Mouse (Mus musculus): ENCODE measurements around the gene Cox7a2.
A peak's percentile ranks its signal among the peaks of the same experiment; 100 is the strongest.

Gene Cox7a2

DNA sequence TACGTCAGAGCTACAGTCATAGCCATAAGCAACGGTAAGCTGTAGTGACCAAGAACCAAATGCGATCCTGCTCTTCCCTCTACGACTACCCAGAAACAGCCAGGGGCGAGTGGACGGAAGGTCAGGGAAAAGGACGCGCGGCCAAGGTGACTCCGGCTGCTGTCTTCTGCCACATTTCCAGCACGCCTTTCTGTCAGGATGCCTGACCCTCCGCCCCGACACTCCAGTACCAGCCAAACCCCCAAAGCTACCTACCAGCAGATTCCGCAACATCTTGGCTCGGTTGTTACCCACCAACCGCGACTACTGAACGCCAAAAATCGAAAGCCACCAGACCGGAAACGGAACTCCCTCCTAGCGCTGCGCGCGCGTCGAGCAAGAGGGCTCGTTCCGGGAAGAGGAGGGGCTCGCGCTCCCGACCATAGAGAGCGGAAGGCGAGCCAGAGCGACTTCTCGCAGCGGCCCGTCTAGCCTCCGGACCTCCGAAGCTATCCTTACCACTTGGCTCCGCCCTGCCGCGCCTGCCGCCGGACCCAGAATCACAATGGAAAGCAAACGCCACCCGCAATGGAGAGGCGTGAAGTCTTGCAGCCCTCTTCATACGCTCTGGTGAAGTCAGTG is at the start of gene Cox7a2:
Gene Cox7a2, minus strand, starts transcription at position 494 of the 621 bp plus-strand sequence.
- DNase-seq = peak; percentile 95

DNA sequence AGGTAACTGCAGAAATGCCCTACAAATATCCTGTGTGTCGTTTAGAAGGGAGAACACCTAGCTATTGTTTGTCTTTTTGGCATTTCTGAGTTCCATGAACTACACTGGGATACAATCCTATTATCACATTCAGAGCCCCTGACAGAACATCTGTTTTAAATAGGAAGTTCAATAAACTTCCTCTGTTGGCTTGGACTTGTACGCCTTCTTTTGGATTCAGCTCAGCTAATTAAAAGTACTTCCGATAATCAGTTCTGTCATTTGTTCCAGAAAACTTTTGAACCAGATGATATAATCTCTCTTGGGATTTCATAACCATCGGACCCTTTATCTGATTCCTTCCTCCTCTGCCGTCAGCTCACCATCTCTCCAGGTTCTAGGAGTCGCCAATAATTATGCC is 49.7 kb upstream of the Cox7a2 start:
- DNase-seq = no peak

DNA sequence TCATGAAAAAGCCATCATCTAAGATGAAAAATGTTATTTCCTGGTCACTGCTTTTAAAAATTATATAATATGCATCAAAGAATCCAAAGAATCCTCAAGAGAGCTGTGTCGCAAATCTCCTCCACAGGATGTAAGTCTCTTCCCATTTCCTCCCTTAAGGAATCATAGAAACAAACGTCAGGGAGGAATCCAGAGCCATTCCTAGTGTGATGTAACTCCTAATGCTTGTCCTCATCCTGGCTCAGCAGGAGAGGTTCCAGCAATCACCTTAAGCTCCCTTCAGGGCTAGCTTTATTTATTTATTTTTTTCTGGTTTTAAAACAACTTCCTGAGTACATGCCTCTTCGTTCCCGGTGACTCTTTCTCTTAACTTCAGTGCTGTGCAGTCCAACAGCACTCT is 47.5 kb upstream of the Cox7a2 start:
- no peak for DNase-seq

DNA sequence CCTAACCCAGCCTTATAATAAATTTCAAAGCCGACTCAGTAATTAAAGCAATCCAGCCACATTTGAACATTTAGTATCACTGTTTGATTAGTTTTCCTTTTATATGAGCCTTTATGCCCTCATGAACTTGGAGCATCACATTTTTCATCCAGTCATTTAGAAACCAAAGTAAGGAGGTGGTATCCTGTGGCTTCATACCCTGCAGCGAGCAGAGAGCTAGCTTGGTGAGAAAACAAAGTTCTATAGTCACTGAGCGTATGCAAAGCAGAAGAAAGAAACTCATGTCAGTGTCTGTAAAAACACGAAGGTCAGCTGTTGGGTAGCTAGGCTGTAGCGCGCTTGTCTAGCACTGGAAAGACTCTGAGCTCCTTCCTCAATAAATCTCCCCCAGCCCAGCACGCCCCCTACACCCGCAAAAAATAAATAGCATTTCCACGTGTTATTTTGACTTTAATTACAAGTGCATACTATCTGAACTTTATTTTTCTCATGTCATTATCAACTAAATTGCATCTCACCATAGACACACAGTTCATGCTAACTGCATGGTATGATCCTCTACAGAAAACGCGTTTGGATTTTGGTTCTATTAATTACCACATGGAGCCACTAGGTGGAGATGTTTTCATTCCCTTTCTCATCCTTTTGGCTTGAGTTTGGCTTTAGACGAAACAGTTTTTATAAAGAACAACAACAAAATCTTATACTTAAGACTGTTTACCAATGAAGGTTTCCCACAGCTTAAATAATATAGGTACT is 46.8 kb upstream of the Cox7a2 start:
- DNase-seq = no peak

DNA sequence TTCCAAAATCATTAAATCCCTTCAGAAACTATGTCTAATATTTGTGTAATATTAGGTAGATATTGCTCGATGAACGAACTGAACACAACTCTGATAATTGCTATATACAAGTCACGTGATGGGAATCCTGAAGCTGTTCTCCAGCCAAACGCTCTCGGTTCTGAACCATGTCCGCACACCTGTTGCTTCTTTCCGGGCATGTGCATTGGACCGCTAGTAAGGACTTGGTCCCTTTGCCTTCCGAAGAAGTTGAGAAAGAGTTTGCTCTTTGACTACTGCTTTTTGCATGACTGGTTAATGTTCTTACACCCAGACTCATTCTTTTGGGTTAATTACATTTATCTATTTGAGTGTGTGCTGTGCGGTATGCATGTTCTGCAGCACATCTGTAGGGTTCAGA is 45.7 kb upstream of the Cox7a2 start:
- no peak for DNase-seq

DNA sequence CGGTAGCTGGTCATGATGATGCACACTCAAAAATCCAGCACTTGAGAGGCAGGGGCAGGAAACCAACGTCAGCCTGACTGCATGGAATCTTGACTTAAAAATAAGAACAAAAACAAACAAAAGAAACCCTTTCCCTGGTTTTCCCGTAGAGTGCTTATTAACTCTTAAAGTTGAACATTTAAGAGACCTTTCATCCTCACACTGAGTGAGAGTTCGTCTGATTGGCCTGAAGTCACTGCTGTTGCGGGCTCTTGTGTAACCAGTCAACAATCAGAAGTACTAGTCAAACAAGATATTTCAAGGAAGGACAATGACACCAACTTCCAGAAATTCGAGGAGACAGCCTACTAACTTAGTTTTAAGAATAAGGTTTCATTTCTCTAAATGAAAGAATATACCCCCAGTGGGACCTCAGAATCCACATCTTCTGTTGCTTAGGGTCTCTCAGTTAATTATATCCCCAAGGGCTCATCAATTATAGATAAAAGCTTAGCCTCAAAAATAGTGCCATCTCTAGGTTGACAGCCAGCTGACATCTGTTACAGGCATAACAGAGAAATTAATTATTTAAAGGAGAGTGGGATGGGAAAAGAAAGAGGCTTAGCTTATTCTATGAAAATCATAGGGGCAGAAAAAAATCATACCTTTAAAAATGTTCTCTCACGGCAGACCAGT is 36.9 kb upstream of the Cox7a2 start:
- peak; percentile 23 for DNase-seq

DNA sequence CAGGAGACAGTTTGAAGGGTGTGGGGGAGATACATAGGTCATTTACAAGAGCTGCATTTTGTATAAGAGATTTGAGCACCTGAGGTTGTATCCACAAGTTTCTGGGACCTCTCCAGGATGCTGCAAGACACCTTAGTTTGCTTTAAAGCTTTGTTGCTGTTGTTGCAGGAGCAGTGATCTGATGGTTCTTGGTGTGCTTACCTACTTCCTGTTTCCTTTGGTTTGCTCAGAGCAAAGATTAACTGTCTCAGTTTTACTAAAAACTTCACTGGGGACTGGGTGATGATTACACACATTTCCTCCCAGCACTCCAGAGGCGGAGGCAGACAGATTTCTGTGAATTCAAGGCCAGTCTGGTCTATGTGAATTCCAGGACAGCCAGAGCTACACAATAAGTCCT is 35.4 kb upstream of the Cox7a2 start:
- DNase-seq = no peak

DNA sequence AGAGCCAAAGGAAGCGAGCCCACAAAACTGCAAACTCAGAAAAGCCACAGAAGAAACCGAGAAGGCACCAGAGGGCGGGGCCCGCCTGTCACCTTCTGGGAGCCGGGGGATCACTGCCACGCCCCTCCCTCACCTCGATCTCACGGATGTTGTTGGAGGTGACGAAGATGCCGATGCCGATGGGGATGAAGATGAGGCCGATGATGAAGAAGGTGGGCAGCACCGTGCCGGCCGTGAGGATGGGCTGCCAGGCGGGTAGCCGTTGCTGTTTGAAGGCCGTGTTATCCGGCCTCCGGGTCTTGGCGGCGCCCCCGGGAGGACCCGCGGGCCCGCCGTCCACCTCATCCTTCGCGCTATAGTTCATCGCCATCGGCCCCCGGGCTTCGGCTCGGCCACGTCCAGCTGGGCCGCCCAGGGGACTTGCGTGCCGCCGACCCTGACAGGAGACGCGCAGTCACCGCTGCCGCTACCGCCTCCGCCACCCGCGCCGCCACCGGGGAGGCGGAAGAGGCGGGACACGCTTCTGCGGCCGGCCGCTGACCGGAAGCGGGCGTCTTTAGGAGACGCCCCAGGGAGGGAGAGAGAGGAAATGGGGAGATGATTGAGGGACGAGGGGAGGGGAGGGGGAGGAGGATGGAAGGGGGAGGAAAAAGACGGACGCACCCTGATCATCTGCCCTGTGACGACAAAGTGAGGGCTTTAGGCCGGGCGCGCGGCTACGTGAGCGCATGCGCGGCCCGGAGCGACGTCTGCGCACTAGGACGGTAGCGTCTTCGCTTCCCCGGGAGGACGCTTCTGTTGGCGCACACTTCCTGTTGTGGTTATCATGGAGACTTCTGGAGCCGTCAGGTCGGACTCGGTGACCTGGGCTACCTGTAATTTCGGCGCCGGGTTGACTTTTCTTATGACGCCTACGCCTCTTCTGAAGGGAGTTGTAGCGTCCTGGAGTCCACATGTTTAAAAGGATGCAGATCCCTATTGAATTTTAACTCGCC is 33.5 kb upstream of the Cox7a2 start, which contains the start of gene Tmem30a:
Gene Tmem30a, minus strand, starts transcription at position 667 of the 995 bp plus-strand sequence.
- DNase-seq = peak; percentile 91

DNA sequence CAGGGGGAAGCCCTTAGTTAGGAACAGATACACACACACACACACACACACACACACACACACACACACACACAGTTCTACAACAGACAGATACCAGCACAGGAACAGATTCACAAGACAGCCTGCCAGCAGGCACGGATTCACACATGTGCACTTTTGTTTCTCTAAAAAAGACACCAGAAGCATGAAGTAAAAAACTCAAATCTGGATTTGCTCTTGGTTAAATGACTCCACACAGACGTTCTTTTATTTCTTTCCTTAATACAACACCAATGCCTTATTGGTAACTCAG is 26.1 kb upstream of the Cox7a2 start:
- DNase-seq = no peak

DNA sequence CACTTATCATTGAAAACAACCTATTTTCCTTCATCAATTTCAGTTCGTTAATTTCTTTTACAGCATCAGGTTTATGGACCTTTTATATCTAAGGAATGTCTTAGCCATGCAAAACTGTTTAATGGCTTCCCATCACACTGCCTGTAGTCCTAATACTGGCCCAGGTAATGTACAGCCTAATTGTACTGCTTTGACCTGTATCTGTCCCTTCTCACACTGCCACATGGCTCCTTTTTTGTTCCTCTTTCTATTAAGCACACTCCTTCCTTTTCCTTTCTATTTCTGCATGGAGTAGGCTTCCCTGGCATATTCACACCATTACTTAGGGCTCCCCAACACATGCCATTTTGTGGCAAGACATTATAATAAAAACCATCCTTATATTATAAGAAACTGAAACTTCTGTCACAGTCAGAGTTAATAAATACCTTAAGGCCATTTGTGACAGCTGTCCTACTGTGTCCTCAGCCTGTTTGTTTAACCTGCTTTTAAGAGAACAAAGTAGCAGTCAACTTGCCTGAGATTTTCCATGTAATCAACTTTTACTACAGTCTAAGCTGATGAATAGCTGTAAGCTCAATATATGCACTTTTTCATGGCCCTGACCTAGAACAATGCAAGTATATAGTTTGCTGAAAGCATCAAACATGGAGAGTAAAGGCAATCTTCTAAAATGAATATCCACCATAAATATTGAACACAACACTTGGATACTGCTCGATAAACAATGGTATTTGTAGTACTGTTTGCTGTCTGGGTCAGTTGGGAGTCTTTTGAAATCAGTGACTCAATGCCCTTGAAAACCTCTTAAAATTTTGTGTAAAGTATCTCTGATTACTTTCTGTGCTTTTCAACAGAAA is 25.5 kb upstream of the Cox7a2 start:
- no peak for DNase-seq

DNA sequence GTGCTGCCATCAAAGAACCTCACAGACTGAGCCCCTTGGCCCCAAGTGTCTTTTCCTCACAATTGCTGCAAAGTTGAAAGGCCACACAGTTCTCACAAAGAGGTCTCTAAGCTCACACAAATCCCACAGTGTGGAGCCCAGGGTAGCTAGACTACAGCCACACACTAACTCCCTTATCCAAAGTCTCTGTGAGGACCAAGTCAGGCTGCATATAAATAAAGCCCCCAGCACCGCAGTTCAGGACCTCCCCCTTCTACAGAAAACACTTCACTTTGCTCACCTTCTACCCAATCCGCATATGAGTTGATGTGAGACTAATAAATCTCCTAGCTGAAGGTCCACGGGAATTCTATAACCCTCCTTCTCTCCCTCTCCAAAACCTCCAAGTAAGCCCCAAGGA is 24.8 kb upstream of the Cox7a2 start:
- no peak for DNase-seq

DNA sequence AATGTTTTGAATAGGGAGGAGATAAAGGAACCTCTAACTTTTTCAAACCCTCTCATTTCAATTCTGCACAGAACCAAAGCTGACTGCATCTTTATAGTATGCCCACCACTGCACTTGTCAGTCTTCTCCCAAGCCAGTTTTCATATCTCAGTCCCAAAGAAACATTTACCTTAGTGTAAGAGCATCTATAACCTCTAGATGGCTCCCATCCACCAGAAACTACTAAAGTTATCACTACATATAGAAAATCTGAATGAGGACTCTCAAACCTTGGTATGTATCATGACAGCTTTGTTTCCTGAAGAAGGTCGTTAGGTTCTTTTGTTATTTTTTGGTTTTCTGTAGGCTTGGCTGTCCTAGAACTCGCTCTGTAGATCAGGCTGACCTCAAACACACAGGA is 19.7 kb upstream of the Cox7a2 start:
- DNase-seq = no peak

DNA sequence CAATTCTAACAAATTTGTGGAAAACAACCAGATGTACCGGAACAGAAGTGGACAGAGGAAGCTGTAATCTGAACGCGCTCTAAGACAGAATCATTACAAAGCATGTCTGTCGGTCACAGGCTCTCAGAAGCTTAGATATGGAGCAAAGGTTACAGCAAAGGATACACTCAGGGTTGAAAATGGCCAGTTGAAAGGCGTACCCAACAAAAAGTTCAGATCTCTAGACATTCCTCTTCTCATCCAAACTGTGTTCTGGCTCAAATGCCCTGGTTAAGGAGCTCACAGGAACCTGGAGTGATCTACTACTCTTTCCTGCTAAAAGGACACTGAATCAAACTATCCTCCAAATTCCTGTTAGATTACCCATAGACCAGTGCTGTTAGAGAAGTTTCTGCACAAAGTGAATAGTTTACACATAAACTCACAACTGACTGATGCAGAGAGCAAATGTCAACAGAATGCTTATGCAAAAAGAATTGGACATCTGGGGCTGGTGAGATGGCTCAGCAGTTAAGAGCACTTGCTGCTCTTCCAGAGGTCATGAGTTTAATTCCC is 7.4 kb upstream of the Cox7a2 start:
- peak; percentile 7 for DNase-seq

DNA sequence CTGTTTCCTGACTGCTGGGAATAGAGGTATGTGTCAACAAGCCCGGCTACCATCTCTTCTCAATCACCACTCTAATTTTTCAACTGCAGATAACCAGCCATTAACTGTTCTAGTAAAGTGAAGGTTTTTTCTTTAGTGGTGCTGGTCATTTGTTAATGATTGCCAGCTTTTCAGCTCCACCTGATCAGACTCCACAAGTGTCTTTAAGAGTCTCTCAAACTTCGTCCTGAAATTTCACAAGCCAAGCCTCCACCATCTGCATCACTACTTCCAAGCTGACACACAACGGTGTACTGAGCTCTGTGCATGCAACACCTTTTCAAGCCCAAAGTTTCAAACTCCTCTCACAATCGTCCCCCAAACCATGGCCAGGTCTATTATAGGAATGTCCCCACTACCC is 5.7 kb upstream of the Cox7a2 start:
- peak; percentile 9 for DNase-seq

DNA sequence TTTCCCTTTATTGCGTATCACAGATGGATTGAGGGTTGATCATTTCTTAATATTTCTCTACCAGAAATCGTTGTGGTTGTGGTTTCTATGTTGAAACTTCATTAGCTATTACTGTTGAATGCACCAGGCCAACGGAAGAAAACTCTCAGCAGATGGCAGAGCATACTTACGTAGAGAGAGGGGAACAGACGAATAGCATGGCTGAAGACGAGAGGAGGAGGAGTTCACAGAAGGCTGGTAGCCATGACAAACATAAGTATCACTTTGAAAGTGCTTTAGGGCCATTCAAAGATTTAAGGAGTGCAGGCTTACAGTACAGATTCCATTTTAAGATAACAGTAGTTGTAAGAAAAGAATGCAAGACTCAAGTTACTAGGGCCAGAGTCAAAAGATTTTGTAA is 2.8 kb upstream of the Cox7a2 start:
- no peak for DNase-seq

DNA sequence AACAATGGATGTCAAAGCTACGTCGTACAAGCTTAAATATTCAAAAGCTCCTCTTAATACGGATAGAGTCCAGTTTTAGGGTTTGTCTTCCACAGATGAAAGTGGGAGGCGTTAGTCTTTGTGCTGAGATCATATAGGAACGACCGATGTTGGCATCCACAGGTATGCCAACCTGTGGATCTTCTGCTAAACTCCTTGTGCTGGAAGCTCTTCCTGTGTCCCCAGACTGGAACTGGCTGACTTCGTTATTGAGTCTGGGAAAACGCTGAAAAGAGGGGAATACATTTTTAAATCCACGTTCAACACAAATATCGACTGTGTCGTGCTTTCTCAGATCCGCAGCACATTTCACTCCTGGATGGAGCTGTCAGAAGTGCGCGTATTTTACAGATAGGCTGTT is 398 bp upstream of the Cox7a2 start:
- no peak for DNase-seq

DNA sequence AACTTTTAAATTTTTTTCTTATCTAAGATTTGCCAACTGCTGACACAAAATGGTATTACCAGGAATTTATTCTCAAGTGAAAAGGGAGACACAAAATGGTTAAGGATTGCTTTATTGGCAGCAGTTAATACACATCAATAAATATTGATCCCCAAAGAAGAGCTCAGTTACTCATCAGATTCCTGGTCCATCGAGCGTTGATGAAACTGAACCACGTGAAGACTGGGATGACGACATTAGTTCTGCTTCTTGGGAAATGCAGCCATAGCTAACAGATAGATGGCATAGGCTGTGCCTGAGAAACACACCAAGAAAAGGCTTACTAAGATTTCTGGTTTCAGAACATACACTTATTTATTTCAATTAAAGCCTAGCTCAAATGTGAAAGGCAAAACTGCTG is 4.4 kb downstream of the Cox7a2 start:
- DNase-seq = no peak

DNA sequence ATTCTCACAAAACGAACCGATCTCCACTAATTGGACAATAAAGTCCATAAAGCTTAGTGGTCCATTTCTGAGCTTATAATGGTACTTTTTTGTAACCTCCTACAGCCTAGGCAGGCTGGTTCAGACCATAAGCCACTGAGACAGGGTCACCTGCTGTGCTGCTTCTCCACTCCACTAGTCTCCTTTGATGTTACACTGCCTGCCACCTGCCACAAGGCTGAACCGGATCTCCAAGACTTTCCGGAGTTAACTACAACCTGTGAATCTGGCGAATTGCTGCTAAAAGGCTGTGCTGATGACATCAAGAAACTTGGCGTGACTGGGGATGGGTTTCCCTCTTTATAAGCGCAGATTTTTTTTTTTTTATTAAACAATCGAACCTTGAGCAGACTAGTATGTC is 7.8 kb downstream of the Cox7a2 start:
- no peak for DNase-seq

DNA sequence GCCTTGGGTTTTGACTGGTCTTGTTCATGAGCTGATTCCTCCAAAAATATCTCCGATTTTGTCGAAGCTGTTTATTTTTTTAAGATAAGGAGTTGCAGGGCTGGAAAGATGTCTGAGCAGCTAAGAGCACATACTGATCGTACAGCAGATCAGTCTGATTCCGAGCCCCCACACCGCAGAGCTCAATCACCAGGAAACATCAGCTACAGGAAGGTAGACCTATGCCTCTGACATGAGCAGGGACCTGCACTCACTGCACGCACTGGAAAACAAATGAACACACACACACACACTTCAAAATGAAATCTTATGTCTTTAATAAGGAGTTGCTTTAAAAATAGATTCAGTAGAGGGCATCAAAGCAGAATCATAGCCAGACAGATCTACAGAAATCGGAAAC is 9.0 kb downstream of the Cox7a2 start:
- DNase-seq = no peak

DNA sequence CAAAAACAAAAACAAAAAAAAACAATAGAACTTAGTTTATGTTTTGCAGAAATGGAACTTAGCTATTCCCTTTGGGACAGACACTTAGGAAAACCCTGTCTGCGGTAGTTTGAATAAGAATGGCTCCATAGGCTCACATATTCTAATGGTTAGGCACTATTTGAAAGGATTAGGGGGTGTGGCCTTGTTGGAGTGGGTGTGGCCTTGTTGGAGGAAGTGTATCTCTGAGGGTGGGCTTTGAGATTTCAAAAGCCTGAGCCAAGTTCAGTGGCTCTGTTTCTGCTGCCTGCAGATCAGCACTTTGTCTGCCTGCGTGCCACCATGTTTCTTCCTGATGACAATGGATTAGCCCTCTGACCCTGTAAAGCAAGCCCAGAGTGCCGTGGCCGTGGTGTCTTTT is 14.6 kb downstream of the Cox7a2 start:
- DNase-seq = no peak

DNA sequence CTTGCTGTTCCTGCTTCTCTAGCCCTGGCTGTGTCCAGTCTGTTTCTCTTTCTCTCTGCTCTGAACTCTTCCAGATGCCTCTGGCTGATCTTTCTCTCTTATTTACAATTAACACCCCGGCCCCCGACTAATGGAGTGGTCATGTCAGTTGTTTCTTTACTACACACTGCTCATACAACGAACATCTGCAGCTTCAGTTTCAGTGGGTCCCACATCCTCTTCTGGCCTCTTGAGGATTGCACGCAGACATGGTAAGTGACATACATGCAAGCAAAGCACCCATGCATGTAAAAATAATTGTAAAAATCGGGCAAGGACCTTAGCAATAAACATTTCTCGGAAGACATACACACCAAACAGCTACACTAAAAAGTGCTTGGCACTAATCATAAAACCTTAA is 24.1 kb downstream of the Cox7a2 start:
- no peak for DNase-seq

DNA sequence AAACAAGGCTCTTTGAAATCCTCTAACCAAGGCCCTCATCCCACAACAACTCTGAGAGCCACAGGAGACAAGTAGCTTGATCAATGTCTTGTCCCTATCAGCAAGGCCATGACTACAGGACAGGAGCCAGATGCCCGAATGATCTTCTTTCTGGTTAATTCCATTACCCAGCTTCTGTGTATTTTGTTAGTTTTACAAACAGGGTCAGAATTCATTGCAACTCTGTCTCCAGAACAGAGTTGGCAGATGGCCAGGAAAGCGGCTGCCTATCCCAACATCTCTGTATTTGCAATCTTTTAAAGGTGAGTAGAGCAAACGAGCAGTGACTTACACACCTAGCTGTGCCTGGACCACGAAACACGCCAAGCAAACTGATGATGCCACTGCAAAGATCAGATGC is 29.4 kb downstream of the Cox7a2 start:
- no peak for DNase-seq
